Mouse (Mus musculus) MN1 (cell line): ENCODE measurements around the gene Selenop.
"Not testable (repeated sequence)": the region's sequence is repeated elsewhere in the genome, so short reads cannot be mapped to it uniquely, and the experiment has no call there.

Experiments used
- DNase-seq: peaks from one replicate; pipeline ENCODE4 v3.0.0-alpha.2; 2016; ENCODE audit warnings: low spot score

Selenop gene

GRCm38 (mm10) chr15:3268247-3268646 lies at the start of gene Selenop:
Selenop (plus strand) TSS chr15:3268547.
- no peak for DNase-seq

DNA sequence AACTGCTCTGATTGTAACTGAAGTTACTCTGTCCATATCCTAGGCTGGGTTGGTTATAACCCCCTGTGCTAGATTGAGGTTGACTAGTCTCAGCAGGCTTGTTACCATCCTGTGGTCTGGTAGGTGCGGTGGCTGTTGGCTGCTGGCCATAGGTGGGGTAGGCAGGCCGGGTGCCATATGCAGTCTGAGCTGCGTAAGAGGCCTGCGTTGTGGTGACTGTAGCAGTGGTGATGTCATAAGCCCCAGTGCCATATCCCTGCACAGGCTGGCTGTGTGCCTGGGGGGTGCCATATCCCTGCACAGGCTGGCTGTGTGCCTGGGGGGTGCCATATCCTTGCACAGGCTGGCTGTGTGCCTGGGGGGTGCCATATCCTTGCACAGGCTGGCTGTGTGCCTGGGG lies 49.7 kb upstream of the Selenop start:
- DNase-seq, result not testable (repeated sequence)

DNA sequence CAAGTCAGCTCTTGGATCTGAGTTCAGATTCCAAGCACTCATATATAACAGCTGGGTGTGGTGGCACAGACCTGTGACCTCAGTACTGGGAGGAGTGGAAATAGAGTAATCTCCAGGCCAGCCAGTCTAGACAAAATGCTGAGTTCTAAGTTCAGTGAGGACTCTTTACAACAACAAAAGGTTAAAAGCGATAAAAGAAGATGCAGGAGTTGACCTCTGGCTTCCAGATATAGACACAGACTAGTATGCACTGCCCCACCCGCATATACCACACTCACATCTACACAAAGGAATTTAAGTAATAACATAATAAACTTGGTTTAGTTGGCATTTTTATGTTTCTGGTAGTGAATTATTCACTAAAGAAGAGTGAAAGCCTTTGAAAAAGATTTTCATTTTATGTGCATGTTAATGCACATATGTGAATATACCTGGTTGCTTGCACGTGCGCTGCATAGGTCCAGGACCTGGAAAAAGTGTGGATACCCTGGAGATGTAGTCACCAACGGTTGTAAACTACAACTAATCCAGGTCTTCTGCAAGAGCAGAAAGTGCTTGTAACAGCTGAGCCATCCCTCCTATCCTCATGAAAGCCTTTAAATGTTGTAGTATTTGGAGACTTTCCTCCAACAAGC lies 45.4 kb upstream of the Selenop start:
- no peak for DNase-seq

DNA sequence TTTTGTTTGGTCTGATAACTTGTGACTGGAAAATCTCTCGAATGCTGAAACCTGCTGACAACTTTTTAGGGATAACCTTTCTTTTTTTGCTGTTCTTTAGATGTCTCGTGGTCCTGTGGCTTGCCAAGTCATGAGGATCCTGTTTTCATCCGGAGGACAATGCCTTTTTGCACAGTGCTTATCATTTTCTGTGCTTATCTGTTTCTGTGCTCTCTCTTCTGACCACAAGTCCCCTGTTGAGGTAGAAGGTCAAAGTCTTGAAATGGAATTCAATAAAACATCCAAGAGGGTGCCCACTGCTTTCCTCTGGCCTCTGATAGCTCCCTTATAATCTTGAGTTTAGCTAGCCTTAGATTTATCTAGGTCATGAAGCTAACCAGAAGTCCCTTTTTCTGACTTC lies 41.8 kb upstream of the Selenop start:
- DNase-seq, result no peak

DNA sequence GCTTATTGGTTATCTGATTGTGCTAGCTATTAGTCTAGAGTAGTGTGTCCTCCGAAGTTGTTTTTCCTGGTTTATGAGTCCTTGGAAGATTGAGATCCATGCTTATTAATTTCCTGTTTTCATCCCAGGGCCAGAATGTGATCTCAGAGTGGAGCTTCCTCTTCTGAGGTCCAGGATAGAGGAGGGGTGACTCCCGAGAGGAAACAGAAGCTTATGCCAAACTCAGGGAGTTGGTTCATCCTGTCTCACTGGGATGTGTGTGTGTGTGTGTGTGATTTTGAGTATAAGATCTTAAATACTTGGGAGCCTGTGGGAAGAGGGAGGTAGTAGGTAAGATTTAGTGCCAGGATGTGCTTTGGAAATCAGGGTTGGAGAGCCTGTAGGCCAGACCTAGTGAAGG lies 40.2 kb upstream of the Selenop start:
- no peak for DNase-seq

DNA sequence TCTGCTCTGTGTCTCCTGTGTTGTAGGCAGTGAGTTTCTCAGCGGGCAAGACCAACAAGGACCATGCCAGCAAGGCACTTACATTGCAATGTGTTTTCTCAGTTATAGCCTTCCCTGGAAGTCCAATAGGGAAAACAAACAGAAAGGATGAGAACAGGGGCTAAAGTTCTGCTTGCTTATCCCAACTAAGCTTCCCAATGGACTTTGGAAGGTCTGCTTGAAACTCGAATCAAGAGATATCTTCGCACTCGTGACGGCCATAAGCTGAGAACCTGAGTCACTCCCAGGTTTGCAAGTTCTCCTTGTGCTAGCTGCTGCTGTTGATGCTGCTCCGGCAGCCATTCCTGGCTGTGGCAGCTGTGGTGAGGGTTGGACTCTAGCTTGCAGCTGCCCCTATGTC lies 39.4 kb upstream of the Selenop start:
- DNase-seq, result no peak

- DNase-seq, result no peak
Observed at GRCm38 (mm10) chr15:3231004-3231403, 37.3 kb upstream of the Selenop start.

DNA sequence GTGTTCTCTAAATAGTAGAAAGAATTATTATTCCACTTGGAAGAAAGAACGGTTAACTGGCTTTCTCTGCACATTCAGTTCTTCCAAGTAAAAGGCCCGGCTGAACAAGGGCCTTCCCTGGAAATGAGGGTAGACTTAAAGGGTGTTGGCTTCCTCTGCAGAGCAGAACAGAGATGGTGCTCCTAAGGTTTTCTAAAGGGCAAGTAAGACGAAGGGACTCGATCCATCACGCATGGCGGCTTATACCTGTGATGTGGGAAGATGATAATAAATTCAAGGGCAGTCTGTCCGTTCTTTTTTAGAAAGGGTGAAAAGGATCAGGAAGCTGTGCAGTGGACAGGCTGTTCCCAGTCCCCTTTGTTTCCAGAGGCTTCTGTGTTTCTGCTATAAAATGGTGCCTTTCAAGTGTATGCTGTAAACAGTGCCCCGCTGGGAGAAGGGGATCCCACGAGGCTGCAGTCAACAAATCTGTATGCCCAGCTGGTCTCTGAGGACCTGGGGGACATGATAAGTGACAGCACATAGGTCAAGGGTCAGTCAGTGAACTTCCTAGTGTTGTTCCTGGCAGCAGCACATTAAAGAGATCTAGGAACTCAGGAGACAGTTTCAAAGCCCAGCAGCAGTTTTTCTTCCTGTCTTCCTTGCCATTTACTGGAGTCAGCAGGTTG lies 36.0 kb upstream of the Selenop start:
- no peak for DNase-seq

DNA sequence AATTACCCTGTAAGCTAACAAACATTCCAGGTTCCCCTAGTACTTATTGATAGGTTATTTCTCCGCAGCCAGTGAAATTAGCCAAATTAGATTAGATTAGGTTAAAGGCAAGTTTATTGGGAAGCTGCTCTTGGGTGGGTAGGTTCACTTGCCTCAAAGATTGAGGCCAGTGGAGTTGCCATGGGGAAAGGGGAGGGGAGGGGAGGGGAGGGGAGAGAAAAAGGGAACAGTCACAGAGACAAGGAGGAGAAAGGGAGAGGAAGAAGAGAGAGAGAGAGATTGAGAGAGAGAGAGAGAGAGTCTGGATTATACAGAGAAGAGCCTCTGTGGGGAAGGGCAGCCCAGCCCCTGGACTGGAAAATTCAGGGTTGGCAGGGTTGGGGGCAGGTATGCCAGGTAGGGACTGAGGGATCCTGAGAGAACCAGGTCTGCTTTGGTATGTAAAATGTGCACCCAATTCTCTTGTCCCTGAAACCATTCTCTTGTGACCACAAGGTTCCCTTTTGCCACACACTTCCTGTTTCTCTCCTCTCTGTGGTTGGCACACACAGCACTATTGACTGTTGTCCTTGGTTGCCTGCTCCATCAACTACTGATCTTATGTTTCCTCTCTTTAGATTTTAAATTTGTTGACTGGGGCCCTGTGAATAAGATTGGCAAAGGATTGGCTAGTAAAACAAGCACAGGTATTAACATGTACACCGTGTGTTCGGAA lies 34.4 kb upstream of the Selenop start:
- no peak for DNase-seq

- no peak for DNase-seq
Observed at GRCm38 (mm10) chr15:3236338-3236737, 32.0 kb upstream of the Selenop start.

DNA sequence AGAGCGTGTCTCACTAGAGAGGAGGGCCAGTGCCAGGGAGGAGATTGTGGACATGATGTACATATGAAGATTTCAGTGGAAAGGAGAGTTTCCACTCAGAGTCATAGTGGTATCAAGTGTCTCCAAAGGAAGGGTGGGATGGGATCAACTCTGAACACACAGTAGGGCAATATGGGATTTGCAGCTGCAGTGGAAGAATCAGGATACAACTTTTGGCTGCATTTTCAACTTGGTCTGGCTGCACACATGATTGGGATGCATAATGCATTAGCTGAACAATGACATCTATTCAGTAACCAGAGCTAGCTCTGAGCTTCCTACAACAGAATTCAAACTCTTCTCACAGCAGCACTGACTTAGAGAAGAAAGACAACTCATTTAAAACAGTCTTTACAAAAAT lies 30.4 kb upstream of the Selenop start:
- DNase-seq, result no peak

GRCm38 (mm10) chr15:3245036-3245435 lies 23.3 kb upstream of the Selenop start:
- DNase-seq, result not testable (repeated sequence)

GRCm38 (mm10) chr15:3250620-3251019 lies 17.7 kb upstream of the Selenop start:
- no peak for DNase-seq

DNA sequence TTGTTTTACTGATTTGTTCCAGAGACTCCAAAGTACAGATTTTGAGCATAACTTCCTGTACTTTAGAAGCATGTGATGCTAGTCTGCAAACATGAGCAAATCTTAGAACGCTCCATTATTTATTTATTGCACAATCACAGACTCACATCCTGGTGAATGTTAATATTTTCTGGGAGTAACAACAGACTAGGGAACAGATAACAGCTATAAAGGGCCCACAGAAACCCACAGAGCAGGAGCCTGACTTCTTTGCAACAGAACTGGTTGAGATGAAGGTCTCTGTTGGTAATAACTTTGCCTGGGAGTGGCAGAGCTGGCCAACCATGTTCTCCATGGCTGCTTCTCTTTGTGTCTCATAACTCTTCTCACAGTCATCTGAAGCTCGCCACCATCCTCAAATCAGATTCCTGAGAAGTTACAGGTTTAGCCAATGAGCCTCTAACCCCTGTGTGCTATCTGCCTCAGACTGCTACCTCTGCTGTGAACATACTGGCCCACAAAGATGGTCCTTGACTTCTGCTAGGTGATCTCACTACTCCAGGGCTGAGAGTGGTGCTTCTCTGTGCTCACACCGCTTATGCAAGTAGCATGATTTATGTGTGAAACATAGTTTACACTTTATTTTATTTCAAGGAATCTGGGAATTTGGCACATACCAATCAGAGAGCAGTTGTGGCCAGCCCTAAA lies 17.2 kb upstream of the Selenop start:
- no peak for DNase-seq

DNA sequence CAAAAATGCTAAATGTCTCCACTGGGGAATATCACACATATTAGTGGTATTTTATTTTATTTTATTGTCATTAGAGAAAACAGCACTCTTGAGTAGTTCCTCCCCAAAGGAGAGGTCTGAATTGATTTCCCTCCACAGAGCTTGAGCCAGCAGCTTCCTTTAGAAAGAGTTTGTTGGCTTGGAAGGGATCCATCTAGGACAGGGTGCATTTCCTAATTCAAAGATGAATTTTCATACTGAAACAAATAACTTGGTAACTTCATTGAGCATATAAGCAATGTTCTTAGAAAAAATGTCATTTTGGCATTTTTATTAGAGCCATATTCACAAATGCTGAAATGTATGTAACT lies 16.7 kb upstream of the Selenop start:
- DNase-seq, result no peak

DNA sequence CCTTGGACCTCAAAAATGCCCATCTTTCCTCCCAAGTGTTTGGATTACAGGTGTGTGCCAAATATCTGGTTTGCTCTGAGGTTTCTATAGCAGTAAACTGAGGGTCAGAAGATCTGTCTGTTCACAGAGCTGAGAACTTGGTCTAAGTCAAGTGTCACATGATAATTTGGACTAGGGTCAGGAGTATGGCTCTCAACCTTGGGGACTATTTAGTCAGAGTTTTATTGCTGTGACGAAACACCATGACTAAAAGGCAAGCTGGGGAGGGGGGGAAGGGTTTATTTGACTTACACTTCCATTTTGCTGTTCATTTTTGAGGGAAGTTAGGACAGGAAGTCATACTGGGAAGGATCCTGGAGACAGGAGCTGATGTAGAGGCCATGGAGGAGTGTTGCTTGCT lies 9.3 kb upstream of the Selenop start:
- no peak for DNase-seq

- DNase-seq, result no peak
Observed at GRCm38 (mm10) chr15:3260309-3260708, 8.0 kb upstream of the Selenop start.

DNA sequence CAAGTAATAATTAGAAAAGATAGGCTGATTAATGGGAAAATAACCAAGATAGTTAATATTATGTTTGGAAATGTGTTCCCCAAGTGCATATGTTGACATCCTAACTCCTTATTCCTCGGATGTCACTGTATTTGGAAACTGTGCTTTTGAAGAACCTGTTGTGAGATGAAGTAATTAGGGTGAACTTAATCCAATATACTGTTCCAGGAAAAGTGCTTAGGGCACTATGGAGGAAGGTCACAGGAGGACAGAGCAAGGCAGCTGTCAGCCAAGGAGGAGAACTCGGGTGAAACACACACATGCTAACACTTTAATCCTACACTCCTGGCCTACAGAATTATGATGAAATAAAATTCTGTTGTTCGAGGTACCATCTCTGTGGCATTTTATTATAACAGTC lies 5.5 kb upstream of the Selenop start:
- no peak for DNase-seq

- no peak for DNase-seq
Observed at GRCm38 (mm10) chr15:3264293-3264692, 4.1 kb upstream of the Selenop start.

DNA sequence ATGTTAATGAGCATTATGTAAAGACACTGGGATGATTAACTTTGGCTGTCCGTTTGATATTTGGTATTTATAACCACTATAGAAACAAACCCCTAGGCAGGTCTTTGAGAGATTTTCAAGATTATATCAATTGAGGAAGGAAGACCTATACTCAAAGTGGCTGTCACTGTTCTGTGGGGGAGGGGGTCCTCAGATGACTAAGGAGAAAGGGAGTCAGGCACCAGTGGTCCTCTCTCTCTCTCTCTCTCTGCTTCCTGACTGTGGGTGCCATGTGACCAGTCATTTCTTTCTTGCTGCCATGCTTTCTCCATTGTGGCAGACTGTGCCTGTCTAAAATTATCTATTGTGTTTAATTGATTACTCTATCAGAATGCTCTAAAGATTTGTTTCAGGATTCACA lies 3.5 kb upstream of the Selenop start:
- DNase-seq, result no peak

DNA sequence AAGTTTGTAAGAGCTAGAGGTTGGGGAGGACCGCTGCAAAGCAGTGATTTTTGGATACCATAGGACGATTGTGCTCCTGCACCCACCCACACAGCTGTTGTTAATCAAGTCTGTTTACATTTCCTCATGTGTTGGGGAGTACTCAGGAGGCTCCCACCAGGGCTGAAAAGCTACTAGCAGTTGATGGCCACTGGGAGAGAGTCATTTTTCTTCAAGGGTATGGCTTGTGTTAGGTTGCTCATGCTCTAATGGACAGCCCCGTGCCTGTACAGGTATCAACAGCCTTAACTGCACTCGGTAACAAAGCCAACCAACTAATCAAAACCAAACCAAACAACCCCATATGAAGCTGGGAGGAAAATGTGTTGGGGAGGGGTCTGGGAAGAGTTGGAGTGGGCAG lies 1.1 kb downstream of the Selenop start:
- no peak for DNase-seq

GRCm38 (mm10) chr15:3269996-3270645 lies 1.8 kb downstream of the Selenop start:
- no peak for DNase-seq
